Mouse (Mus musculus) hindbrain, postnatal 0 days (tissue): ENCODE measurements around the gene Clec2d. TPM values are rescaled to one million over a fixed set of nuclear protein-coding genes. Genes with fewer than 3 reads are reported as not detected.

Experiments
- ATAC-seq: fragments of 200-750 bp; cut with Nextera tagmentation; 2 replicates; pipeline ENCODE4 v1.8.0; 2017; ENCODE audit warnings: mild to moderate bottlenecking, moderate TSS enrichment, moderate library complexity
- DNase-seq: peaks from one replicate; pipeline ENCODE4 v3.0.0-alpha.2; 2015; ENCODE audit warnings: low spot score
- H3K27ac ChIP-seq: fragments of 300-500 bp; sonication (generic); 2 replicates; pipeline ENCODE4 v1.5.1; 2014; ENCODE audit warnings: mild to moderate bottlenecking
- H3K27me3 ChIP-seq: fragments of 300-500 bp; sonication (generic); 2 replicates; pipeline ENCODE4 v1.6.1; 2014; ENCODE audit warnings: low read length, mixed read lengths; ENCODE audit not compliant: insufficient read depth
- H3K36me3 ChIP-seq: fragments of 300-500 bp; sonication (generic); 2 replicates; pipeline ENCODE4 v1.6.1; 2014; ENCODE audit warnings: low read length, mixed read lengths; ENCODE audit not compliant: insufficient read depth
- H3K4me1 ChIP-seq: fragments of 300-500 bp; sonication (generic); 2 replicates; pipeline ENCODE4 v1.6.1; 2014; ENCODE audit warnings: antibody characterized with exemption, low read length, mixed read lengths; ENCODE audit not compliant: insufficient read depth
- H3K4me2 ChIP-seq: fragments of 300-500 bp; sonication (generic); 2 replicates; pipeline ENCODE4 v1.6.1; 2014; ENCODE audit warnings: low read depth, mild to moderate bottlenecking, low read length, moderate library complexity, mixed read lengths
- H3K4me3 ChIP-seq: fragments of 300-500 bp; sonication (generic); 2 replicates; pipeline ENCODE4 v1.5.1; 2014; ENCODE audit warnings: low read length
- H3K9ac ChIP-seq: fragments of 300-500 bp; sonication (generic); replicated peaks from 2 replicates; pipeline ENCODE4 v1.6.1; 2014; ENCODE audit warnings: mild to moderate bottlenecking, low read length, moderate library complexity, mixed read lengths
- H3K9me3 ChIP-seq: fragments of 300-500 bp; sonication (generic); 2 replicates; pipeline ENCODE4 v1.6.1; 2016; ENCODE audit warnings: low read length, mixed read lengths
- CTCF ChIP-seq: IDR thresholded peaks from 2 replicates; pipeline ENCODE4 v1.5.1; 2016; ENCODE audit warnings: antibody characterized with exemption, control low read depth, low read depth
- WGBS: fragments of 180-500 bp; shearing (Covaris S2); extraction: QIAGEN DNeasy Blood & Tissue Kit; methylation state at CpG from one replicate; pipeline ENCODE4 v1.1.7; 2014; 5-methylcytosine and 5-hydroxymethylcytosine counted together
- polyA plus RNA-seq: library from polyadenylated mRNA; unstranded; fragments of >200 nt; fragmentation: Nextera tagmentation; extraction: Ambion mirVana; gene quantifications from 2 replicates; pipeline ENCODE4 v1.2.1, GENCODE M21; 2015
- total RNA-seq: library from RNA; depleted of rRNA; stranded (reverse); fragments of >200 nt; gene quantifications from 2 replicates; pipeline ENCODE4 v1.2.3, GENCODE M21; 2014

Gene Clec2d
- total and polyA plus RNA-seq, 2 experiments from 2014 or later, result 10.5 TPM; not detected in 1

GRCm38 (mm10) chr6:129204342-129204741 is 23.9 kb downstream of the Clec2d start:
- no peak for DNase-seq
- 65% methylated on average over 1 of the region's 1 CpGs for WGBS
- TF ChIP-seq CTCF, result no peak

DNA sequence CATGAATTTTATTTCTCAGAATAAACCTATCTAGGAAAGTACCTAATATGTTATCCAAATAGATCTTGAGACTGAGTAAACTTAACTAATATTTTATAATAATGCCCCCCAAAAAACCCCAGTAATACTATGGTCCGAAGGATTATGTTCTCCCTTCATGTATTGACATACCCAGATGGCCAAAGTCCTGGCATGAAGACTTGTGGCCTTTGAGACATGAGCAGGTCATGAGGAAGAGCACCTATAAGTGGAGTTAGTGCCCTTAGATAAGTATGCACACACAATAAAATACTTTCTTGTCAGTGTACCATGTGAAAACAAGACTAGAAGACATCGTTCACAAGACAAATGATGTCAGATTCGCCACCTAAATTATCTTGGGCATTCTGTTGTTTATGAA is 24.4 kb downstream of the Clec2d start:
- no peaks in the 10 kb centered on the region for H3K36me3 ChIP-seq
- no peak overlapping the region for H3K27ac ChIP-seq
- H3K4me2 ChIP-seq, result no peak overlapping the region
- H3K4me3 ChIP-seq, result no peak overlapping the region
- no peaks in the 10 kb centered on the region for H3K4me1 ChIP-seq
- H3K9me3 ChIP-seq, result no peaks in the 10 kb centered on the region
- no peak for TF ChIP-seq CTCF
- H3K9ac ChIP-seq, result no peak overlapping the region
- ATAC-seq (no peak), DNase-seq (no peak)
- no peaks in the 10 kb centered on the region for H3K27me3 ChIP-seq
- 90% methylated on average over 3 of the region's 3 CpGs for WGBS

More at GRCm38 (mm10) chr6:129204342-129204741, 23.9 kb downstream of the Clec2d start:
- H3K36me3 ChIP-seq, result no peaks in the 10 kb centered on the region
- H3K4me2 ChIP-seq, result no peak overlapping the region
- no peaks in the 10 kb centered on the region for H3K4me1 ChIP-seq
- no peak overlapping the region for H3K27ac ChIP-seq
- H3K27me3 ChIP-seq, result no peaks in the 10 kb centered on the region
- no peak overlapping the region for H3K9ac ChIP-seq
- no peak for ATAC-seq
- no peaks in the 10 kb centered on the region for H3K9me3 ChIP-seq
- no peak overlapping the region for H3K4me3 ChIP-seq

DNA sequence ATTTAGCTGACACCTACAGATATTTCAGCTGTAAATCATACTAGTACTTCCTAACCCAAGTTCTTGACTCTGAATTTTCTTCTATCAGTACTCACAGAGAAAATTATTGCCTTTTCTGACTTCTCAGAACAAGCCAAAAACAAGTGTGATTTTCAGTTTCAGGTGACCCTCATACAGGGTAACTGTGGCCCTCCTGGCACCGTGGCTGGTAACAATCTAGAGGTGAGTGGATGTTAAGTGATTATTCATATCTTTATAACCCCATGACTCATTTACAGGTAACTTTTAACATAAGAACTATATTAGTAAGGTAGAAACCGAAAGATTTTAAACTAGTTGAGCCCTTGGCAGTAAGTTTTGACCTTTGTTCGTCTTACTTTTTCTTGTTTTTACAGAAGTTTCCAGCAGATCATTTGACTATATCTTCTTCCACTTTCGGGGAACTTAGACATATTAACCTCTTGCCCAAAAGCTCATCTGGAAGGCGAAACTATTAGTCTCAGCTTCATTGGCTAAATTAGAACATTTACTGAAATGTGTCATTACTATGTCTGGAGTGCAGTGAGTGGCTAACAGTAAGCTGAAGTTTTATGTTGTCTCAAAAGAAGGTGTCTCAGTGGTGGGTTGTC is 28.6 kb downstream of the Clec2d start:
- ATAC-seq (no peak), DNase-seq (no peak)
- H3K9ac ChIP-seq, result no peak overlapping the region
- H3K4me2 ChIP-seq, result no peak overlapping the region
- no peak for TF ChIP-seq CTCF
- H3K27me3 ChIP-seq, result no peaks in the 10 kb centered on the region
- no peaks in the 10 kb centered on the region for H3K4me1 ChIP-seq
- H3K4me3 ChIP-seq, result no peak overlapping the region
- no peaks in the 10 kb centered on the region for H3K9me3 ChIP-seq
- no peaks in the 10 kb centered on the region for H3K36me3 ChIP-seq
- 92% methylated on average over 5 of the region's 5 CpGs for WGBS
- no peak overlapping the region for H3K27ac ChIP-seq

- Histone ChIP-seq H3K9me3 (no peaks in the 10 kb centered on the region), H3K4me1 (no peaks in the 10 kb centered on the region), H3K27ac (no peak overlapping the region), H3K4me2 (no peak overlapping the region), H3K27me3 (no peaks in the 10 kb centered on the region), H3K36me3 (no peaks in the 10 kb centered on the region), H3K9ac (no peak overlapping the region), H3K4me3 (no peak overlapping the region)
- no peak for ATAC-seq
- 71% methylated on average over 1 of the region's 1 CpGs for WGBS
- DNase-seq, result no peak
- no peak for TF ChIP-seq CTCF
Measured at GRCm38 (mm10) chr6:129209785-129210446, 29.5 kb downstream of the Clec2d start.

DNA sequence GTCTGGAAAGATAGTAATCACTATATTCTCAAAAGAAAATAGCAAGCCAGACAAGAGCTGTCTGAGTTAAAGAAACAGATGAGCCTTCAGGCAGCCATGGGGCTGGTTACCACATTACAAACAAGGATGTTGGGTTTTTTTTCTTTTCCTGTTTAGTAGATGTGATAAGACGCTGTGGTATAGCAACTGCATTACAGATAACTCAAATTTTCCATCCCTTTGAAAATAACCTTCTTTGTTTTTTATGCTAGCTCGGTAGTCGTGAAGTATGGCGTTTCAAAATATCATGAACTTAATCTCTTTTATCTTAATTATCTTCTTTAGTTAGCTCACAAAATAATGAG is 30.0 kb downstream of the Clec2d start:
- ATAC-seq, result no peak
- no peak overlapping the region for H3K27ac ChIP-seq
- H3K4me2 ChIP-seq, result no peak overlapping the region
- no peak overlapping the region for H3K9ac ChIP-seq
- no peaks in the 10 kb centered on the region for H3K36me3 ChIP-seq
- H3K4me1 ChIP-seq, result no peaks in the 10 kb centered on the region
- 93% methylated on average over 4 of the region's 4 CpGs for WGBS
- no peak for TF ChIP-seq CTCF
- H3K9me3 ChIP-seq, result no peaks in the 10 kb centered on the region
- DNase-seq, result no peak
- H3K4me3 ChIP-seq, result no peak overlapping the region
- no peaks in the 10 kb centered on the region for H3K27me3 ChIP-seq

- H3K36me3 ChIP-seq, result no peaks in the 10 kb centered on the region
Measured at GRCm38 (mm10) chr6:129212421-129213195, 32.2 kb downstream of the Clec2d start.

More at GRCm38 (mm10) chr6:129212421-129213195, 32.2 kb downstream of the Clec2d start:
- TF ChIP-seq CTCF, result no peak
- Histone ChIP-seq H3K27ac (no peak overlapping the region), H3K4me3 (no peak overlapping the region), H3K4me1 (no peaks in the 10 kb centered on the region), H3K27me3 (no peaks in the 10 kb centered on the region), H3K4me2 (no peak overlapping the region), H3K9ac (no peak overlapping the region), H3K9me3 (no peaks in the 10 kb centered on the region)
- DNase-seq (no peak), ATAC-seq (no peak)
